Mouse (Mus musculus): ENCODE data around the gene Nrg4. TPM values are rescaled to one million over a fixed set of nuclear protein-coding genes. Genes with fewer than 3 reads are reported as not detected.

Nrg4 gene
- polyA plus RNA-seq, 2 experiments = 0.39 to 1.1 TPM

GRCm38 (mm10) chr9:55232586-55232985, 94.1 kb downstream of the Nrg4 start:
- DNase-seq (ENCODE audit: low read depth in 3 of 3, low spot score in 3 of 3) (no peak), ATAC-seq (ENCODE audit: insufficient read depth) (no peak)
- Histone ChIP-seq H3K4me1 (replicated peaks; ENCODE audit: control insufficient read depth in 2 of 2, insufficient read depth in 2 of 2, low read length in 1 of 2) (peaks cover 0 to 2% of the 10 kb centered on the region in 2 experiments; a peak in 1 of 4 replicates), H3K4me3 (ENCODE audit: insufficient read depth in 1 of 2, low read depth in 2 of 2, low read length in 2 of 2) (no peak overlapping the region), H3K9me3 (ENCODE audit: control insufficient read depth, low read length) (no peaks in the 10 kb centered on the region), H3K4me2 (ENCODE audit: low read depth) (no peak overlapping the region), H3K27me3 (ENCODE audit: control insufficient read depth, insufficient read depth, low read length) (no peaks in the 10 kb centered on the region), H3K9ac (replicated peaks) (no peak overlapping the region), H3K27ac (no peak overlapping the region), H3K36me3 (replicated peaks; ENCODE audit: control insufficient read depth, insufficient read depth, low read depth) (no peaks in the 10 kb centered on the region)
- 72% methylated on average over 7 of the region's 7 CpGs for WGBS (ENCODE audit: insufficient replicate concordance)
- no peak for TF ChIP-seq EP300 (IDR thresholded peaks at IDR 0.05; ENCODE audit: low read depth)
- TF ChIP-seq CTCF (IDR thresholded peaks at IDR 0.05; ENCODE audit: low read depth) = no peak

- WGBS (ENCODE audit: insufficient replicate concordance) = 65% methylated on average over 5 of the region's 5 CpGs
- Histone ChIP-seq H3K9ac (replicated peaks) (no peak overlapping the region), H3K9me3 (ENCODE audit: control insufficient read depth, low read length) (no peaks in the 10 kb centered on the region)
Measured at GRCm38 (mm10) chr9:55232110-55232509, 94.5 kb downstream of the Nrg4 start.

GRCm38 (mm10) chr9:55231544-55231943, 95.1 kb downstream of the Nrg4 start:
- Histone ChIP-seq H3K9ac (replicated peaks) (no peak overlapping the region), H3K4me3 (ENCODE audit: insufficient read depth in 1 of 2, low read depth in 2 of 2, low read length in 2 of 2) (no peak overlapping the region), H3K27me3 (ENCODE audit: control insufficient read depth, insufficient read depth, low read length) (no peaks in the 10 kb centered on the region), H3K4me1 (replicated peaks; ENCODE audit: control insufficient read depth in 2 of 2, insufficient read depth in 2 of 2, low read length in 1 of 2) (peaks cover 0 to 2% of the 10 kb centered on the region in 2 experiments; a peak in 1 of 4 replicates), H3K9me3 (ENCODE audit: control insufficient read depth, low read length) (no peaks in the 10 kb centered on the region), H3K4me2 (ENCODE audit: low read depth) (no peak overlapping the region), H3K36me3 (replicated peaks; ENCODE audit: control insufficient read depth, insufficient read depth, low read depth) (no peaks in the 10 kb centered on the region), H3K27ac (no peak overlapping the region)
- 56% methylated on average over 6 of the region's 6 CpGs for WGBS (ENCODE audit: insufficient replicate concordance)
- DNase-seq (ENCODE audit: low read depth in 3 of 3, low spot score in 3 of 3) = no peak
- TF ChIP-seq CTCF (IDR thresholded peaks at IDR 0.05; ENCODE audit: low read depth) (no peak), EP300 (IDR thresholded peaks at IDR 0.05; ENCODE audit: low read depth) (no peak)
- no peak for ATAC-seq (ENCODE audit: insufficient read depth)

More at GRCm38 (mm10) chr9:55232110-55232509, 94.5 kb downstream of the Nrg4 start:
- TF ChIP-seq CTCF (IDR thresholded peaks at IDR 0.05; ENCODE audit: low read depth) = no peak
- TF ChIP-seq EP300 (IDR thresholded peaks at IDR 0.05; ENCODE audit: low read depth) = no peak
- H3K27me3 ChIP-seq (ENCODE audit: control insufficient read depth, insufficient read depth, low read length) = no peaks in the 10 kb centered on the region
- no peak overlapping the region for H3K27ac ChIP-seq
- H3K4me3 ChIP-seq (ENCODE audit: insufficient read depth in 1 of 2, low read depth in 2 of 2, low read length in 2 of 2) = no peak overlapping the region
- H3K4me1 ChIP-seq (replicated peaks; ENCODE audit: control insufficient read depth in 2 of 2, insufficient read depth in 2 of 2, low read length in 1 of 2) = peaks cover 0 to 2% of the 10 kb centered on the region in 2 experiments; a peak in 1 of 4 replicates
- H3K36me3 ChIP-seq (replicated peaks; ENCODE audit: control insufficient read depth, insufficient read depth, low read depth) = no peaks in the 10 kb centered on the region
- ATAC-seq (ENCODE audit: insufficient read depth) = no peak
- no peak overlapping the region for H3K4me2 ChIP-seq (ENCODE audit: low read depth)
- DNase-seq (ENCODE audit: low read depth in 3 of 3, low spot score in 3 of 3) = no peak

GRCm38 (mm10) chr9:55229010-55229409, 97.6 kb downstream of the Nrg4 start:
- peaks cover 0 to 2% of the 10 kb centered on the region in 2 experiments; a peak in 1 of 4 replicates for H3K4me1 ChIP-seq (replicated peaks; ENCODE audit: control insufficient read depth in 2 of 2, insufficient read depth in 2 of 2, low read length in 1 of 2)
- no peak overlapping the region for H3K4me2 ChIP-seq (ENCODE audit: low read depth)
- TF ChIP-seq EP300 (IDR thresholded peaks at IDR 0.05; ENCODE audit: low read depth) = no peak
- peak; percentile 16; the same call in 1 of the 2 replicates for TF ChIP-seq CTCF (IDR thresholded peaks at IDR 0.05; ENCODE audit: low read depth)
- H3K27ac ChIP-seq = no peak overlapping the region
- no peaks in the 10 kb centered on the region for H3K9me3 ChIP-seq (ENCODE audit: control insufficient read depth, low read length)
- H3K36me3 ChIP-seq (replicated peaks; ENCODE audit: control insufficient read depth, insufficient read depth, low read depth) = no peaks in the 10 kb centered on the region; the same call in 1 of the 2 replicates
- 38% methylated on average over 10 of the region's 10 CpGs for WGBS (ENCODE audit: insufficient replicate concordance)
- H3K4me3 ChIP-seq (ENCODE audit: insufficient read depth in 1 of 2, low read depth in 2 of 2, low read length in 2 of 2) = no peak overlapping the region
- no peak overlapping the region for H3K9ac ChIP-seq (replicated peaks)
- H3K27me3 ChIP-seq (ENCODE audit: control insufficient read depth, insufficient read depth, low read length) = no peaks in the 10 kb centered on the region
- ATAC-seq (ENCODE audit: insufficient read depth) (no peak), DNase-seq (ENCODE audit: low read depth in 3 of 3, low spot score in 3 of 3) (no peak)

GRCm38 (mm10) chr9:55228149-55228548, 98.5 kb downstream of the Nrg4 start:
- H3K4me3 ChIP-seq (ENCODE audit: insufficient read depth in 1 of 2, low read depth in 2 of 2, low read length in 2 of 2) = no peak overlapping the region
- H3K9ac ChIP-seq (replicated peaks) = no peak overlapping the region
- no peak for DNase-seq (ENCODE audit: low read depth in 3 of 3, low spot score in 3 of 3)
- H3K27me3 ChIP-seq (ENCODE audit: control insufficient read depth, insufficient read depth, low read length) = no peaks in the 10 kb centered on the region
- H3K4me1 ChIP-seq (replicated peaks; ENCODE audit: control insufficient read depth in 2 of 2, insufficient read depth in 2 of 2, low read length in 1 of 2) = peaks cover 0 to 2% of the 10 kb centered on the region in 2 experiments; a peak in 1 of 4 replicates
- no peak for ATAC-seq (ENCODE audit: insufficient read depth)
- WGBS (ENCODE audit: insufficient replicate concordance) = 76% methylated on average over 4 of the region's 4 CpGs
- no peak overlapping the region for H3K27ac ChIP-seq
- H3K36me3 ChIP-seq (replicated peaks; ENCODE audit: control insufficient read depth, insufficient read depth, low read depth) = peaks cover 7% of the 10 kb centered on the region
- no peak overlapping the region for H3K4me2 ChIP-seq (ENCODE audit: low read depth)
- TF ChIP-seq CTCF (IDR thresholded peaks at IDR 0.05; ENCODE audit: low read depth) = no peak
- TF ChIP-seq EP300 (IDR thresholded peaks at IDR 0.05; ENCODE audit: low read depth) = no peak
- H3K9me3 ChIP-seq (ENCODE audit: control insufficient read depth, low read length) = no peaks in the 10 kb centered on the region

All from liver, embryonic 14.5 days (tissue).